Mouse (Mus musculus) forebrain, embryonic 12.5 days (tissue): Measurements from ENCODE around the gene Olfr279. TPM values are rescaled to one million over a fixed set of nuclear protein-coding genes. Genes with fewer than 3 reads are reported as not detected.

Source experiments
- ATAC-seq: fragments of 200-750 bp; cut with Nextera tagmentation; 2 replicates; pipeline ENCODE4 v1.8.0; 2017; ENCODE audit warnings: moderate TSS enrichment; ENCODE audit not compliant: low FRiP score
- H3K27ac ChIP-seq: fragments of 300-500 bp; sonication (generic); 2 replicates; pipeline ENCODE4 v1.5.1; 2016; ENCODE audit warnings: mild to moderate bottlenecking
- H3K27me3 ChIP-seq: fragments of 300-500 bp; sonication (generic); 2 replicates; pipeline ENCODE4 v1.6.1; 2016; ENCODE audit warnings: mild to moderate bottlenecking
- H3K36me3 ChIP-seq: fragments of 300-500 bp; sonication (generic); replicated peaks from 2 replicates; pipeline ENCODE4 v1.6.1; 2016; ENCODE audit warnings: mild to moderate bottlenecking
- H3K4me1 ChIP-seq: fragments of 300-500 bp; sonication (generic); 2 replicates; pipeline ENCODE4 v1.6.1; 2016
- H3K4me2 ChIP-seq: fragments of 300-500 bp; sonication (generic); 2 replicates; pipeline ENCODE4 v1.6.1; 2016; ENCODE audit warnings: mild to moderate bottlenecking, moderate library complexity
- H3K4me3 ChIP-seq: fragments of 300-500 bp; sonication (generic); replicated peaks from 2 replicates; pipeline ENCODE4 v1.5.1; 2016; ENCODE audit warnings: mild to moderate bottlenecking
- H3K9ac ChIP-seq: fragments of 300-500 bp; sonication (generic); 2 replicates; pipeline ENCODE4 v1.6.1; 2016; ENCODE audit warnings: mild to moderate bottlenecking
- H3K9me3 ChIP-seq: fragments of 300-500 bp; sonication (generic); 2 replicates; pipeline ENCODE4 v1.6.1; 2016
- WGBS: fragments of 180-500 bp; shearing (Covaris S2); methylation state at CpG from one replicate; pipeline ENCODE4 v1.1.7; 2016; 5-methylcytosine and 5-hydroxymethylcytosine counted together
- polyA plus RNA-seq: library from polyadenylated mRNA; unstranded; fragments of >200 nt; fragmentation: Nextera tagmentation; extraction: Ambion mirVana; gene quantifications from 2 replicates; pipeline ENCODE4 v1.2.1, GENCODE M21; 2016

Olfr279 gene
- polyA plus RNA-seq, 1 experiment from 2014 or later: not detected

DNA sequence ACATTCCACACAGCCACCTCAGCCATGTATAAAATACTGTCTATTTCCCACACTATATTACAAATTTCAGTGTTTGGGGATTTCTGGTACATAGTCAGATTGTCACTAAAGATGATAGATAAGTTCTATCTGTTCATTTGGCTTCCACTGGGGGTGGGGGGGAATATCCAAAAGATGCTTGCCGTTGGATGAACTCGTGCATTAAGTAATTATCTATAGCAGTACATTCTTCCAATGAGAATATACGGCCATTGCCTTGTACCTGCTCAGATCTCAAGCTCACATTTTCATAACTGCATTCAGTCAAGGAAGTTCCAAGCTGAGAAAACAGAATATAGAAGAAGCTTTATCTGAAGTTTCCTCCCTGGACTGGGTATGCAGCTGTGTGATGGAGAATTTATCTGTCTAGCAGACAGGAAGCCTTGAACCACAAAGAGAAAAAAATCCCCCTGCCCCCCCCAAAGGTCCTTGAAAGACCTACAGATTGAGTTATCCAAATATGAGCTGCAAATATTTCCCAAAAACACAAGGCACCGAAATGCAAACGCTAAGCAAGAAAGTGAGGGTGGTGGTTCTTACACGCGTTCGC, 5.7 kb upstream of the Olfr279 start:
- no peaks in the 10 kb centered on the region for H3K36me3 ChIP-seq

DNA sequence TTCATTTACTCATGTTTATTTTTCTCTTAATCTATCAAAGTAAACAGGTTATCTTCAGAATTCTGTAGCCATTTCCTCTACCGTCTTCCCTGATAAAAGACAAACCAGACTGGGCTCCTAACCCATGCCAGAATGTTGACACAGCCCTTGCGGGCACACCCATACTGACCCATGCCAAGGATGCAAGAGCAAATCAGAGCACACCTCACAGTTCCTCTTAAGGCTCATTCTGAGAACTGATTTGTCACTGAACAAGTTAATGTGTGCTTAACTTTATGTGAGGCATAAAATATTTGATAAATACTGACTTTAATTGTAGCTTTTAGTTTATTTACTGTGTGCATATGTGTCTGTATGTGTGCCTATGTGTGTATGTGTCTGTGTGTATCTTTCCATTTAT, 870 bp upstream of the Olfr279 start:
- no peak overlapping the region for H3K9ac ChIP-seq
- no peak overlapping the region for H3K4me2 ChIP-seq
- H3K27ac ChIP-seq: no peak overlapping the region
- WGBS: 82% methylated on average over 2 of the region's 2 CpGs
- no peak overlapping the region for H3K4me3 ChIP-seq
- H3K27me3 ChIP-seq: no peaks in the 10 kb centered on the region
- H3K4me1 ChIP-seq: no peaks in the 10 kb centered on the region
- H3K9me3 ChIP-seq: no peaks in the 10 kb centered on the region
- no peak for ATAC-seq
- H3K36me3 ChIP-seq: no peaks in the 10 kb centered on the region

More for the DNA sequence above, 5.7 kb upstream of the Olfr279 start:
- H3K27me3 ChIP-seq: no peaks in the 10 kb centered on the region
- no peaks in the 10 kb centered on the region for H3K4me1 ChIP-seq
- WGBS: 95% methylated on average over 8 of the region's 8 CpGs
- no peak overlapping the region for H3K4me2 ChIP-seq
- no peak overlapping the region for H3K27ac ChIP-seq
- no peak overlapping the region for H3K9ac ChIP-seq
- no peaks in the 10 kb centered on the region for H3K9me3 ChIP-seq
- no peak overlapping the region for H3K4me3 ChIP-seq
- no peak for ATAC-seq

DNA sequence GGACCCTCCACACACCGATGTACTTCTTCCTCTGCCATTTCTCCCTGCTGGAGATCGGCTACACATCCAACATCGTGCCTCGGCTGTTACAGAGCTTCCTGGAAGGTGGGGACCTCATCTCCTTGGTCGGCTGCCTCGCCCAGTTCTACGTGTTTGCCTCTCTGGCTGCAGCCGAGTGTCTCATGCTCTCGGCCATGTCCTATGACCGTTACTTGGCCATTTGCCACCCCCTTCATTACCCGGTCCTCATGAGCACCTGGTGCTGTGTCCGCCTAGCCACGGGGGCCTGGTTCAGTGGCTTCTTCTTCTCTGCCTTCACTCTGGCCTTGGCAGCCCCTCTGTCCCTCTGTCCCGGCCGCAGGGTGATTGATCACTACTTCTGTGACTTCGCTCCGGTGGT, 5.4 kb downstream of the Olfr279 start:
- Histone ChIP-seq H3K27ac (no peak overlapping the region), H3K4me2 (no peak overlapping the region), H3K9ac (no peak overlapping the region), H3K4me1 (no peaks in the 10 kb centered on the region), H3K4me3 (no peak overlapping the region), H3K27me3 (0 out of 2 replicates have a peak, but pooled peaks cover under 1% of the 10 kb centered on the region), H3K9me3 (no peaks in the 10 kb centered on the region), H3K36me3 (no peaks in the 10 kb centered on the region)
- 89% methylated on average over 17 of the region's 17 CpGs for WGBS
- ATAC-seq: no peak

DNA sequence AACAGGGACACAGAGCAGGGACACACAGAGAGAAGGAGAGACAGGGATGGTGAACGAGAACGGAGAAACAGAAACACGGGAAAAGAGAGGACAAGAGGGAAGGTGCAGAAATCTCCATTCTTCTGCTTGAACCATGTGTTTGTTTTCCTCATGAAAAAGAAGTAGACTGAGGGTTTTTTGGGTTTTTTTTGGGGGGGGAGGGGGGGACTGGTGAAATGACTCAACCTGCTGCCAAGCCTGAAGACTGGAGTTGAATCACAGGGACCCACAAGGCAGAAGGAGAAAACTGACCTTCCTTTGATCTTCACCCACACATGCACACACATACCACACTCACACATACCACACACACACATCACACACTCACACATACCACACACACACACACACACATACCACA, 11.1 kb downstream of the Olfr279 start:
- no peak for ATAC-seq
- no peak overlapping the region for H3K9ac ChIP-seq
- no peak overlapping the region for H3K4me2 ChIP-seq
- H3K9me3 ChIP-seq: no peaks in the 10 kb centered on the region
- H3K4me3 ChIP-seq: no peak overlapping the region
- H3K27me3 ChIP-seq: 0 out of 2 replicates have a peak, but pooled peaks cover 7% of the 10 kb centered on the region
- no peak overlapping the region for H3K27ac ChIP-seq
- no peaks in the 10 kb centered on the region for H3K36me3 ChIP-seq
- 88% methylated on average over 3 of the region's 3 CpGs for WGBS
- H3K4me1 ChIP-seq: 0 out of 2 replicates have a peak, but pooled peaks cover 3% of the 10 kb centered on the region

DNA sequence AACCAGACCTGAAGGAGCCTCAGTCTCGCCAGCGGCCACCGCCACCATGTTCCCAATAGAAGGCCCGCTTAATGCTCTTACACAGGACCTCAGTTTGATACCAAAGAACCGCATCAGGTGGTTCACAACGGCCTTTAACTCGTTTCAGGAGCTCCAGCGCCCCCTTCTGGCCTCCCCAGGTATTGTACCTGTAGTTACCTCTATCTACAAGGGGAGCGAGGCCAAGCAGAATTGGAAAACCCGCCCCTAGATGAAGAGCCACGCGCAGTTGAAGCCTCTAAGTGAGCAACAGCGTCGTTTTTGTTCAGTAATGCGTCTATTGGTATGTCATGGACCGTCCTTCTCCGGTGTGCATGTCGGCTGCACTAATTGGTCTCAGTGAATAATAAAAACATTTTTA, 12.3 kb downstream of the Olfr279 start:
- WGBS: 9% methylated on average over 18 of the region's 18 CpGs
- no peak for ATAC-seq
- Histone ChIP-seq H3K27ac (no peak overlapping the region), H3K4me2 (no peak overlapping the region), H3K36me3 (no peaks in the 10 kb centered on the region), H3K4me1 (0 out of 2 replicates have a peak, but pooled peaks cover 3% of the 10 kb centered on the region), H3K9me3 (no peaks in the 10 kb centered on the region), H3K9ac (no peak overlapping the region), H3K27me3 (0 out of 2 replicates have a peak, but pooled peaks cover 7% of the 10 kb centered on the region), H3K4me3 (no peak overlapping the region)

DNA sequence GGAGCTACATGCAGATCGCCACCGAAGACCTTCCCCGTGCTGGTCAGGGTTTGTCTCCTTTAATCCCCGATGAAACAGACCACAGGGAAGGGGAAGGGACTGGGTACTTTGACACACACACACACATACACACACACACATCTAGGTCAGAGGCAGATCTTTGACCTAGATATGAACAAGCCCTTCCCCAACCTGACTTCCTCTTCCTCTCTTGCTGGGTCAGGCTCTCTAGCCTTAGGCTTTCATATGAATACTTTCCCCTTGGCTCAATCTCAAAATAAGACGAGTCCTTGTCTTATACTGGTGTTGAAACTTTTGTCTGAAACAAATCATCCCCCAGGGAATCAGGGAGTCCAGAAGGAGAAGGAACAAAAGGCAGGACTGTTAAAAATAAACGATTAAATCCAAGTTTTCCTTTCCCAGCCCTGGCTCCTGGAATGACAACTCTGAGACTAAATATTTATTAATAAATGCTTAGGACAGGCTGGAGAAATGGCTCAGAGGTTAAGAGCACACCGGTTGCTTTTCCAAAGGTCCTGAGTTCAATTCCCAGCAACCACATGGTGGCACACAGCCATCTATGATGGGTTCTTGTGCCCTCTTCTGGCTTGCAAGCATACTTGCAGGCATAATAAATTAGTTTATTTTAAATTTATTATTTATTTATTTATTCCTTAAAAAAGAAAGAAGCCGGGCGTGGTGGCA, 14.2 kb downstream of the Olfr279 start:
- ATAC-seq: no peak
- H3K9me3 ChIP-seq: no peaks in the 10 kb centered on the region
- 84% methylated on average over 9 of the region's 9 CpGs for WGBS

DNA sequence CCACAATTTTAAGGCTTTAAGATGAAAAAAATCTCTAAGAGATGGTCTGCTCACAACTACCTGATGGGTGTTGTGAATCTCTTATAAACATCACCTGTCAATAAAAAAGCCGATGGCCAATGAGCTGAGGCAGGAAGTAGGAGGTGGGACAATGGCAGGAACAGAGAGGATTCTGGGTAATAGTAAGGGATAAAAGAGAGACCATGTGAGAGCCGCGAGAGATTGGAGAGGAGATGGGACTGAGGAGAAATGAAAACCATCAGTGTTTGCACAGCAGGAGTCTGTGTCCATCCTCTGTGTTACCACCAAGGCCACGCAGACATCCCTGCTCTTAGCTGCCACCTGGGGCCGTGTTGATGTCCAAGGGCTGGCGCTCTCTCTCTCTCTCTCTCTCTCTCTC, 15.1 kb downstream of the Olfr279 start:
- H3K4me3 ChIP-seq: no peak overlapping the region
- no peak overlapping the region for H3K27ac ChIP-seq
- peaks cover 14% of the 10 kb centered on the region for H3K4me1 ChIP-seq
- WGBS: 89% methylated on average over 6 of the region's 6 CpGs
- H3K27me3 ChIP-seq: 0 out of 2 replicates have a peak, but pooled peaks cover 7% of the 10 kb centered on the region
- H3K36me3 ChIP-seq: no peaks in the 10 kb centered on the region
- H3K9ac ChIP-seq: no peak overlapping the region
- no peaks in the 10 kb centered on the region for H3K9me3 ChIP-seq
- no peak for ATAC-seq
- H3K4me2 ChIP-seq: no peak overlapping the region

More for the DNA sequence above, 14.2 kb downstream of the Olfr279 start:
- no peak overlapping the region for H3K4me2 ChIP-seq
- H3K36me3 ChIP-seq: no peaks in the 10 kb centered on the region
- peaks cover 13% of the 10 kb centered on the region for H3K4me1 ChIP-seq
- H3K4me3 ChIP-seq: no peak overlapping the region
- no peak overlapping the region for H3K27ac ChIP-seq
- H3K27me3 ChIP-seq: 0 out of 2 replicates have a peak, but pooled peaks cover 7% of the 10 kb centered on the region
- no peak overlapping the region for H3K9ac ChIP-seq

DNA sequence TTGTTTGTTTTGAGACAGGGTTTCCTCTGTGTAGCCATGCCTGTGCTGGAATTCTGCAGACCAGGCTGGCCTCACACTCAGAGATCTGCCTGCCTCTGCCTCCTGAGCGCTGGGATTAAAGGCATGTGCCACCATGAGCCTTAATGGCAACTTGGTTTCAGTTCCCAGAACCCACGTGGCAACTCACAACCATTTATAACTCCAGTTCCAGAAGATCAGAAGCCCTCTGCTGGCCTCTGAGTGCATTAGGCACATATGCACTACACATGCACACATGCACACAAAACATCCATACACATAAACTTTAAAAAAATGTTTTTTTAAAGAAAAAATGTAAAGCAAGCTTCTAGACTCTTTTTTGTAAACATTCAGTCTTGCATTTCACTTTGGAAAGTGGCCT, 17.2 kb downstream of the Olfr279 start:
- Histone ChIP-seq H3K27ac (no peak overlapping the region), H3K9me3 (no peaks in the 10 kb centered on the region), H3K4me3 (no peak overlapping the region), H3K9ac (no peak overlapping the region), H3K27me3 (0 out of 2 replicates have a peak, but pooled peaks cover 4% of the 10 kb centered on the region), H3K4me2 (no peak overlapping the region), H3K4me1 (peaks cover 14% of the 10 kb centered on the region), H3K36me3 (no peaks in the 10 kb centered on the region)
- WGBS: 69% methylated on average over 2 of the region's 2 CpGs
- no peak for ATAC-seq

DNA sequence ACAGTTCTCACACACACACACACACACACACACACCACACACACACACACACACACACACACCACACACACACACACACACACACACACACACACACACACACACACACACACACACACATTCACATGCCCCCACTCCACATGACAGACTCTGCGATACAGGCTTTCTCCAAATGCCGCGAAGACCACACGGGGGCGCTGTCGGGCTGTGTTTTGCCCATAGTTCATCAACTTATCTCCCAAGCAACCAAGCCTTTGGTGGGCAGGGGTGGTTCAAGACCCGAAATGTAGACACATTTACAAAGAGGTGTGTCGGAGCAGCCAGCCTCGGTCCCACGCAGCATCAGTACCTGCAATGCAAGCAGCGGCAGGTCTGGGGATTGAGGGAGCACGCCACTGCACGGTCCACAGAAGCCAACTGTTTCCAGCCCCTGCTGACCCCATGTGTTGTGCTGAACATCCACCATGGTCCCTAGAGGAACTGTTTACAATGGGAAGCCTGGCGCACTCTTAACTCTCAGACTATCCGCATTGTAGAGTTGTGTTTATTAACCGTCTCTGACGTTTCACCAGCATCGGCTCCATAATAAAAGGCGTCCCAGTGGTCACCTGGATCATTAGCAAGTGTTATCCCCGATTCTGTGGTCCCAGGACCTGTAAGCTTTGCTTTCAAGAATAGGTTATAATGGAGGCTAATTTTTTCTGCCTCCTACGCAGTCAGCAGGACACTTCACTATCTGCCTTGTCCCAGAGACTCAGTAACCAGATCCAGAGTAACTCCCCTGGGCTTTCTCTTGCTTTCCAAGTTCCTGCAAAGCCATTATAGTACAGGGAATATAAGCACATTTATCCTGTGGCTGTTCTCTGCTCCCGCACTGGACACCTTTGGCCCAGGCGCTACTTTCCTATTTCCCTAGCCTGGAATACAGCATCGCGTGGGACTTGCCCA, 18.5 kb downstream of the Olfr279 start:
- H3K4me1 ChIP-seq: peaks cover 11% of the 10 kb centered on the region
- no peaks in the 10 kb centered on the region for H3K27me3 ChIP-seq
- H3K9me3 ChIP-seq: no peaks in the 10 kb centered on the region
- H3K4me3 ChIP-seq: no peak overlapping the region
- no peak overlapping the region for H3K27ac ChIP-seq
- ATAC-seq: peak; percentile 57; the same call in 1 of the 2 replicates
- 28% methylated on average over 25 of the region's 25 CpGs for WGBS
- peak overlapping the region; percentile 44 for H3K4me2 ChIP-seq
- no peaks in the 10 kb centered on the region for H3K36me3 ChIP-seq
- H3K9ac ChIP-seq: no peak overlapping the region

DNA sequence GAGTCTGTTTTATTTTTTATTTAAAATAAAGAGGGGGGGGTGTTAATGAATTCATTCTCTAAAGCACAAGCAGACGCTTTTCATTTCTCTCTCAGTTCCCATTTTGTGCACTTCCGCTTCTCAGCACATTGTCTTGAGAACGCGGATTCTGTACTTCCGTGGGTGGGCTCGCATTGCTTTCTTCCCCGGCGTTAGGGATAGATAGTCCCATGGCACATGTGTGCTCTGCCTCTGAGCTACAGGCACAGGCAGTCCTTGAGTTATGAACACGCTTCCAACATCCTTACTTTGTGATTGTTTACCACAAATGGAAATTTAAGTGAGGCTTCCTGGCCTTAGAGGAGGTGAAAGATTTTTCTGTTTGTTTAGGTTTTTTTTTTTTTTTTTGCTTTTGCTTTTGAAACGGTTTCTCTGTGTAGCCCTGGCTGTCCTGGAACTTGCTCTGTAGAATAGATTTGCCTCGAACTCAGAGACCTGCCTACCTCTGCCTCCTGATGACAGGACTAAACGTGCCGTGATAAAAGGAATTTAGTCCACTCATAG, 19.3 kb downstream of the Olfr279 start:
- no peaks in the 10 kb centered on the region for H3K36me3 ChIP-seq
- H3K9ac ChIP-seq: no peak overlapping the region
- no peak overlapping the region for H3K27ac ChIP-seq
- no peaks in the 10 kb centered on the region for H3K9me3 ChIP-seq
- ATAC-seq: no peak
- no peaks in the 10 kb centered on the region for H3K27me3 ChIP-seq
- H3K4me1 ChIP-seq: peaks cover 11% of the 10 kb centered on the region
- 60% methylated on average over 13 of the region's 13 CpGs for WGBS
- no peak overlapping the region for H3K4me2 ChIP-seq
- H3K4me3 ChIP-seq: no peak overlapping the region

DNA sequence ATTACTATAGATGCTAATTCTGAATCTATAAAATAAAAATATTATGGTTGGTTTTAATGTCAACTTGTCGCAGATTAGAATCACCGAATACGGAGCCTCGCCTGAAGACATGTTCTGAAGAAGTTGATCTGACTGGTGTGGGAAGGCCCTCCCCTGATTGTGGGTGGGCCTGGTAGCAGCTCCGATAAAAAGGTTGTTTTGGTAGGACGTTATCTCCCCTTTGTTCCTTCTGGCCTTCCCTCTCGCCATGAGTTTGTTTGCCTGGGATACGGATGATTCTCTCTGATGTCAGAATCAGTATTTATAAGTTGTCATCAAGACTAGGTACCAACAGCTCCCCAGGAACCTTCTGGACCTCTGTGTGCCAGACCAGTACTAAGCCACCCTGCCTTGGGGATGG, 20.0 kb downstream of the Olfr279 start:
- H3K27ac ChIP-seq: no peak overlapping the region
- ATAC-seq: no peak

DNA sequence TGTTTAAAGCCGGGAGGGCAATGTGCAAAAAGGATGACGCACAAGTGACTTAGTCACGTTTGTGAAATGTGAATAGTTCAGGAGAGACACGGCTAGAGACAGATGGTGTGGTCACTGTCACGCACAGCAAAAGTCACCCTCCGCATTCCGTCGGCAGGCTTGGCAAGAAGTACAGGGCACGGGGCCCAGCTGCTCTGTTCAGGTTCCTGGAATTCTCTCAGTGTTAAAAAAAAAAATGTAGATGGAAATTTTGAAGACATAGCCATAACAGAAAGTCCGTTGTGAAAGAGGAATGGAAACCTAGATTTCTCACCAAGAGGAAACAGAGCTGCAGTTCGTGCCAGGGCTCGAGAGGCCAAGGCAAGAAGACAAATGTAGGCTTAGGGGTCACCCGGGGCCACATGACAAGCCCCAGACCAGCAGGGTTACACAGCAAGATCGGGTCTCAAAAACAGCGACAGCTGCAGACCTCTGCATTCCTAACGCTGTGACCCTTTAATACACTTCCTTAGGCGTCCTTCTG, 20.7 kb downstream of the Olfr279 start:
- H3K27ac ChIP-seq: no peak overlapping the region
- H3K27me3 ChIP-seq: no peaks in the 10 kb centered on the region
- ATAC-seq: no peak
- H3K4me2 ChIP-seq: no peak overlapping the region
- no peaks in the 10 kb centered on the region for H3K9me3 ChIP-seq
- H3K4me1 ChIP-seq: peaks cover 11% of the 10 kb centered on the region
- WGBS: 71% methylated on average over 17 of the region's 17 CpGs
- H3K4me3 ChIP-seq: no peak overlapping the region
- peaks cover 2% of the 10 kb centered on the region for H3K36me3 ChIP-seq
- H3K9ac ChIP-seq: no peak overlapping the region

More for the DNA sequence above, 20.0 kb downstream of the Olfr279 start:
- no peaks in the 10 kb centered on the region for H3K9me3 ChIP-seq
- H3K4me2 ChIP-seq: no peak overlapping the region
- WGBS: 74% methylated on average over 8 of the region's 8 CpGs
- H3K4me1 ChIP-seq: peaks cover 11% of the 10 kb centered on the region
- no peak overlapping the region for H3K4me3 ChIP-seq
- H3K9ac ChIP-seq: no peak overlapping the region
- no peaks in the 10 kb centered on the region for H3K27me3 ChIP-seq
- no peaks in the 10 kb centered on the region for H3K36me3 ChIP-seq
